8 mouse cellular contexts compared by ENCODE assay signal in the genomic region with DNA sequence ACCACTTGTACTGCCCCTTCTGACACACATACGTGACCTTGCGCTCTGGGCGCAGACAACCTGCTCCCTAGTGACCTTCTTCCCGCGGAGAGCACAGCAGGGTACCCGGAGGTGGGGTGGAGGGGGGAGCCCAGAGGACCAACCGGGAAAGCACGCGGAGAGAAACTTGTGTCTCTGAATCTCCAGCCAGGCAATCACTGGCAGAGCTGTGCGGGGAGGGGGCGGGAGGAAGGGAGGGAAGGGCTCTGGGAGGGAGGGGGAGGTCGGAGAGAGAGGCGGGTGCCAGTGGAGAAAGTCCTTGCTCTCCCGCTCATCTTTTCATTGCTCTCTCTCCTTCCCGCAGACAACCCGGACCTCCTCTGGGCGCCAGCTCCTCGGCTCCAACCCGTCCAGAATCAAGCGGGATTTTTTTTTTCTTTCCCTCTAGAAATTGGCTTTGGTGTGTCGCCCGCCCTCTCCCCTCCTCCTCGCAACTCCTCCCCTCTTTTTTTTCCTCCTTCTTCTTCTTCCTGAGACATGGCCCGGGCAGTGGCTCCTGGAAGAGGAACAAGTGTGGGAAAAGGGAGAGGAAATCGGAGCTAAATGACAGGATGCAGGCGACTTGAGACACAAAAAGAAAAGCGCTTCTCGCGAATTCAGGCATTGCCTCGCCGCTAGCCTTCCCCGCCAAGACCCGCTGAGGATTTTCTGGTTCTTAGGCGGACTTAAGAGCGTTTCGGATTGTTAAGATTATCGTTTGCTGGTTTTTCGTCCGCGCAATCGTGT. TPM values are rescaled to one million over a fixed set of nuclear protein-coding genes. Genes with fewer than 3 reads are reported as not detected.
DNase-seq lines count a peak whose midpoint lies in the region; ATAC-seq and TF ChIP-seq lines count a peak whose summit lies in the region.

No protein-coding gene starts in this region.

- ATAC-seq in forebrain, embryonic 11.5 days (replicated peaks; ENCODE audit: low FRiP score): peak; percentile 9
- ATAC-seq in heart, embryonic 14.5 days (ENCODE audit: insufficient number of reproducible peaks, insufficient read depth, low FRiP score, low read depth): peak; percentile 14
- ATAC-seq in kidney, postnatal 0 days (replicated peaks; ENCODE audit: low FRiP score, low read depth): peak; percentile 14
- ATAC-seq in liver, embryonic 11.5 days (replicated peaks; ENCODE audit: low FRiP score): peak; percentile 14; the same call in 1 of the 2 replicates

- peak; percentile 85 for DNase-seq in 3134 (ENCODE audit: extremely low read depth, insufficient read length, low spot score)
- DNase-seq in adrenal gland, adult 2 months: peak; percentile 86
- DNase-seq in forebrain, embryonic 11.5 days (ENCODE audit: low spot score): peak; percentile 78
- peak; percentile 91 for DNase-seq in kidney, postnatal 0 days (ENCODE audit: low spot score)
- DNase-seq in liver, embryonic 11.5 days (ENCODE audit: low spot score): peak; percentile 65
- DNase-seq in naive thymus-derived CD4-positive, alpha-beta T cell, adult 2 months (ENCODE audit: low read depth): peak; percentile 52
- DNase-seq in thymus, adult 2 months: no peak

- H3K9me3 ChIP-seq in forebrain, embryonic 11.5 days (ENCODE audit: control insufficient read depth, low read length): no peaks in the 10 kb centered on the region
- H3K9me3 ChIP-seq in heart, embryonic 14.5 days (ENCODE audit: control insufficient read depth, low read length): no peaks in the 10 kb centered on the region
- H3K9me3 ChIP-seq in kidney, postnatal 0 days (replicated peaks; ENCODE audit: low read length): no peaks in the 10 kb centered on the region
- H3K9me3 ChIP-seq in liver, embryonic 11.5 days (ENCODE audit: control insufficient read depth, low read length): no peaks in the 10 kb centered on the region

- peak overlapping the region; percentile 77 for H3K27ac ChIP-seq in forebrain, embryonic 11.5 days (ENCODE audit: low read depth, low read length)
- peak overlapping the region; percentile 99 for H3K27ac ChIP-seq in heart, embryonic 14.5 days (replicated peaks in 1 of 2; ENCODE audit: control insufficient read depth in 1 of 2, insufficient read depth in 1 of 2, low read depth in 2 of 2, low read length in 2 of 2)
- peak overlapping the region; percentile 92 for H3K27ac ChIP-seq in kidney, postnatal 0 days
- peak overlapping the region; percentile 87 for H3K27ac ChIP-seq in liver, embryonic 11.5 days (ENCODE audit: low read depth, low read length)
- peak overlapping the region; percentile 19; the same call in 1 of the 2 replicates for H3K27ac ChIP-seq in thymus, adult 2 months (ENCODE audit: control insufficient read depth, insufficient read depth, low read length)

- peak overlapping the region; percentile 99 for H3K4me2 ChIP-seq in forebrain, embryonic 11.5 days (ENCODE audit: low read depth, low read length, severe bottlenecking)
- peak overlapping the region; percentile 96 for H3K4me2 ChIP-seq in heart, embryonic 14.5 days (ENCODE audit: low read length)
- H3K4me2 ChIP-seq in kidney, postnatal 0 days (ENCODE audit: low read length): peak overlapping the region; percentile 95
- peak overlapping the region; percentile 73 for H3K4me2 ChIP-seq in liver, embryonic 11.5 days

- H3K9ac ChIP-seq in forebrain, embryonic 11.5 days (ENCODE audit: low read length): peak overlapping the region; percentile 69
- H3K9ac ChIP-seq in heart, embryonic 14.5 days (ENCODE audit: low read length): peak overlapping the region; percentile 100
- peak overlapping the region; percentile 86 for H3K9ac ChIP-seq in kidney, postnatal 0 days (ENCODE audit: low read depth, low read length)
- peak overlapping the region; percentile 70 for H3K9ac ChIP-seq in liver, embryonic 11.5 days (ENCODE audit: low read depth, low read length)

- peaks cover 10% of the 10 kb centered on the region for H3K4me1 ChIP-seq in forebrain, embryonic 11.5 days (replicated peaks; ENCODE audit: control insufficient read depth, insufficient read depth, low read length)
- peaks cover 3 to 19% of the 10 kb centered on the region in 2 experiments for H3K4me1 ChIP-seq in heart, embryonic 14.5 days (ENCODE audit: control insufficient read depth in 2 of 2, insufficient read depth in 2 of 2, low read length in 2 of 2)
- H3K4me1 ChIP-seq in kidney, postnatal 0 days (replicated peaks; ENCODE audit: insufficient read depth, low read length): peaks cover 25% of the 10 kb centered on the region; the same call in 1 of the 2 replicates
- H3K4me1 ChIP-seq in liver, embryonic 11.5 days (replicated peaks; ENCODE audit: control insufficient read depth, insufficient read depth, low read length): 0 out of 2 replicates have a peak, but pooled peaks cover 2% of the 10 kb centered on the region
- peaks cover 16% of the 10 kb centered on the region for H3K4me1 ChIP-seq in thymus, adult 2 months (replicated peaks; ENCODE audit: control insufficient read depth, insufficient read depth, low read length)

- H3K4me3 ChIP-seq in forebrain, embryonic 11.5 days (ENCODE audit: low read depth, low read length): peak overlapping the region; percentile 55
- H3K4me3 ChIP-seq in heart, embryonic 14.5 days (ENCODE audit: control insufficient read depth in 1 of 2, insufficient read depth in 1 of 2, low read depth in 1 of 2, low read length in 2 of 2): peak overlapping the region; percentile 77 to 91
- peak overlapping the region; percentile 86 for H3K4me3 ChIP-seq in kidney, postnatal 0 days (replicated peaks; ENCODE audit: low read depth, low read length)
- H3K4me3 ChIP-seq in liver, embryonic 11.5 days (ENCODE audit: low read depth, low read length): peak overlapping the region; percentile 68
- H3K4me3 ChIP-seq in thymus, adult 2 months (ENCODE audit: control insufficient read depth, insufficient read depth, low read length): peak overlapping the region; percentile 85

- WGBS in forebrain, embryonic 11.5 days: under 1% methylated on average over 41 of the region's 41 CpGs
- WGBS in heart, embryonic 14.5 days: under 1% methylated on average over 41 of the region's 41 CpGs
- WGBS in kidney, postnatal 0 days: under 1% methylated on average over 41 of the region's 41 CpGs
- WGBS in liver, embryonic 11.5 days: under 1% methylated on average over 38 of the region's 41 CpGs
- WGBS in thymus, adult 2 months: under 1% methylated on average over 41 of the region's 41 CpGs

- H3K36me3 ChIP-seq in forebrain, embryonic 11.5 days (ENCODE audit: control insufficient read depth, insufficient read depth, low read length): no peaks in the 10 kb centered on the region
- H3K36me3 ChIP-seq in heart, embryonic 14.5 days (ENCODE audit: control insufficient read depth, insufficient read depth, low read length): peaks cover 7% of the 10 kb centered on the region
- no peaks in the 10 kb centered on the region for H3K36me3 ChIP-seq in kidney, postnatal 0 days (ENCODE audit: insufficient read depth, low read length)
- no peaks in the 10 kb centered on the region for H3K36me3 ChIP-seq in liver, embryonic 11.5 days (ENCODE audit: control insufficient read depth, insufficient read depth, low read length)
- H3K36me3 ChIP-seq in thymus, adult 2 months (ENCODE audit: control insufficient read depth, insufficient read depth, low read length): no peaks in the 10 kb centered on the region

- peaks cover 12% of the 10 kb centered on the region; the same call in 1 of the 2 replicates for H3K27me3 ChIP-seq in forebrain, embryonic 11.5 days (ENCODE audit: control insufficient read depth, insufficient read depth, low read length)
- H3K27me3 ChIP-seq in heart, embryonic 14.5 days (ENCODE audit: control insufficient read depth, insufficient read depth, low read length): no peaks in the 10 kb centered on the region
- no peaks in the 10 kb centered on the region for H3K27me3 ChIP-seq in kidney, postnatal 0 days (ENCODE audit: insufficient read depth, low read length)
- peaks cover 38% of the 10 kb centered on the region for H3K27me3 ChIP-seq in liver, embryonic 11.5 days (replicated peaks; ENCODE audit: control insufficient read depth, insufficient read depth, low read length)
- H3K27me3 ChIP-seq in thymus, adult 2 months (ENCODE audit: control insufficient read depth, insufficient read depth, low read length): no peaks in the 10 kb centered on the region

- TF ChIP-seq CTCF in kidney, postnatal 0 days (IDR thresholded peaks at IDR 0.05; ENCODE audit: low read depth): no peak
- no peak for TF ChIP-seq CTCF in thymus, adult 2 months (IDR thresholded peaks at IDR 0.05; ENCODE audit: borderline replicate concordance, control insufficient read depth, extremely low read depth, insufficient read depth, low read length, poor library complexity)

- TF ChIP-seq POLR2A in thymus, adult 2 months (IDR thresholded peaks at IDR 0.05; ENCODE audit: control insufficient read depth, extremely low read depth, insufficient read depth, low read length, poor library complexity): no peak

RNA-seq across cellular contexts. Expression of gene Nrp1, which starts 0.5 kb away (rescaled TPM):
- 100 to 1,000 TPM in 1 of 2 experiments, 10 to 100 TPM in 1; 74.4 to 130 TPM for total RNA-seq in adrenal gland, adult 2 months (2021)
- 24.4 and 31.1 TPM in 2 replicates for polyA plus RNA-seq in adrenal gland, adult 2 months (2012; rRNA removed)
- polyA plus RNA-seq in forebrain, embryonic 11.5 days (2014; fragmentation: Nextera tagmentation; extraction: Ambion mirVana): 28.0 and 28.3 TPM in 2 replicates
- 126 and 127 TPM in 2 replicates for polyA plus RNA-seq in heart, embryonic 14.5 days (2014; fragmentation: Nextera tagmentation; extraction: Ambion mirVana)
- 98.4 and 105 TPM in 2 replicates for polyA plus RNA-seq in kidney, postnatal 0 days (2015; fragmentation: Nextera tagmentation; extraction: Ambion mirVana)
- 48.5 and 55.3 TPM in 2 replicates for polyA plus RNA-seq in liver, embryonic 11.5 days (2014; fragmentation: Nextera tagmentation; extraction: Ambion mirVana)
- polyA plus RNA-seq in thymus, adult 2 months (2012; rRNA removed): 18.4 and 18.9 TPM in 2 replicates

Comparison
In these comparisons a context has a peak if more than half of its experiments do, and no peak if none do; other contexts are left out.
1. H3K27ac ChIP-seq: peak in every context shown above with its lines; median percentile 99 in heart, embryonic 14.5 days; 92 in kidney, postnatal 0 days; 87 in liver, embryonic 11.5 days; 77 in forebrain, embryonic 11.5 days; 19 in thymus, adult 2 months.